Mouse (Mus musculus): ENCODE data around the gene Ctss. TPM values are rescaled to one million over a fixed set of nuclear protein-coding genes. Genes with fewer than 3 reads are reported as not detected.

The Ctss gene
- 28.9 and 32.4 TPM in 2 replicates for polyA plus RNA-seq (2015; fragmentation: Nextera tagmentation; extraction: Ambion mirVana)

- H3K9ac ChIP-seq (ENCODE audit: low read length): no peak within 1 kb of the TSS
- no peak within 1 kb of the TSS for H3K4me3 ChIP-seq (replicated peaks; ENCODE audit: low read length)
- 76% methylated on average over 8 of the region's 8 CpGs for WGBS
- no peaks in the 10 kb centered on the region for H3K27me3 ChIP-seq (ENCODE audit: control insufficient read depth, insufficient read depth, low read length)
- ATAC-seq (ENCODE audit: insufficient read depth, low FRiP score): no peak
- H3K27ac ChIP-seq (ENCODE audit: low read length): no peak within 1 kb of the TSS
- H3K4me2 ChIP-seq (ENCODE audit: low read depth, low read length): no peak within 1 kb of the TSS
- no peaks in the 10 kb centered on the region for H3K36me3 ChIP-seq (ENCODE audit: control insufficient read depth, insufficient read depth, low read length)
- H3K9me3 ChIP-seq (replicated peaks; ENCODE audit: control insufficient read depth, low read length): no peaks in the 10 kb centered on the region
- H3K4me1 ChIP-seq (ENCODE audit: control insufficient read depth, insufficient read depth, low read length): no peaks in the 10 kb centered on the region
These were observed at the start of gene Ctss for GRCm38 (mm10) chr3:95526622-95527211. Gene Ctss (plus strand): TSS chr3:95526786.

GRCm38 (mm10) chr3:95478966-95479365 lies 47.6 kb upstream of the Ctss start:
- no peak for ATAC-seq (ENCODE audit: insufficient read depth, low FRiP score)
- no peak overlapping the region for H3K27ac ChIP-seq (ENCODE audit: low read length)
- H3K9me3 ChIP-seq (replicated peaks; ENCODE audit: control insufficient read depth, low read length): no peaks in the 10 kb centered on the region
- H3K4me3 ChIP-seq (replicated peaks; ENCODE audit: low read length): no peak overlapping the region
- 89% methylated on average over 1 of the region's 1 CpGs for WGBS
- H3K4me1 ChIP-seq (ENCODE audit: control insufficient read depth, insufficient read depth, low read length): no peaks in the 10 kb centered on the region
- H3K4me2 ChIP-seq (ENCODE audit: low read depth, low read length): no peak overlapping the region
- peaks cover 25% of the 10 kb centered on the region for H3K36me3 ChIP-seq (ENCODE audit: control insufficient read depth, insufficient read depth, low read length)
- H3K27me3 ChIP-seq (ENCODE audit: control insufficient read depth, insufficient read depth, low read length): no peaks in the 10 kb centered on the region
- no peak overlapping the region for H3K9ac ChIP-seq (ENCODE audit: low read length)

GRCm38 (mm10) chr3:95486421-95486820 lies 40.2 kb upstream of the Ctss start:
- Histone ChIP-seq H3K4me2 (ENCODE audit: low read depth, low read length) (no peak overlapping the region), H3K27ac (ENCODE audit: low read length) (no peak overlapping the region), H3K9ac (ENCODE audit: low read length) (no peak overlapping the region), H3K9me3 (replicated peaks; ENCODE audit: control insufficient read depth, low read length) (no peaks in the 10 kb centered on the region), H3K4me3 (replicated peaks; ENCODE audit: low read length) (no peak overlapping the region), H3K27me3 (ENCODE audit: control insufficient read depth, insufficient read depth, low read length) (no peaks in the 10 kb centered on the region), H3K4me1 (ENCODE audit: control insufficient read depth, insufficient read depth, low read length) (no peaks in the 10 kb centered on the region), H3K36me3 (ENCODE audit: control insufficient read depth, insufficient read depth, low read length) (peaks cover 5% of the 10 kb centered on the region)
- no peak for ATAC-seq (ENCODE audit: insufficient read depth, low FRiP score)
- WGBS: 75% methylated on average over 2 of the region's 2 CpGs

- no peak overlapping the region for H3K4me3 ChIP-seq (replicated peaks; ENCODE audit: low read length)
- no peak overlapping the region for H3K4me2 ChIP-seq (ENCODE audit: low read depth, low read length)
- ATAC-seq (ENCODE audit: insufficient read depth, low FRiP score): no peak
- no peak overlapping the region for H3K9ac ChIP-seq (ENCODE audit: low read length)
- 82% methylated on average over 3 of the region's 3 CpGs for WGBS
- no peaks in the 10 kb centered on the region for H3K9me3 ChIP-seq (replicated peaks; ENCODE audit: control insufficient read depth, low read length)
- H3K36me3 ChIP-seq (ENCODE audit: control insufficient read depth, insufficient read depth, low read length): peaks cover 8% of the 10 kb centered on the region
- no peak overlapping the region for H3K27ac ChIP-seq (ENCODE audit: low read length)
- no peaks in the 10 kb centered on the region for H3K4me1 ChIP-seq (ENCODE audit: control insufficient read depth, insufficient read depth, low read length)
- H3K27me3 ChIP-seq (ENCODE audit: control insufficient read depth, insufficient read depth, low read length): no peaks in the 10 kb centered on the region
These were observed 37.9 kb upstream of the Ctss start for GRCm38 (mm10) chr3:95488679-95489078.

GRCm38 (mm10) chr3:95490238-95490637 lies 36.3 kb upstream of the Ctss start:
- no peak overlapping the region for H3K9ac ChIP-seq (ENCODE audit: low read length)
- H3K27ac ChIP-seq (ENCODE audit: low read length): no peak overlapping the region
- no peaks in the 10 kb centered on the region for H3K4me1 ChIP-seq (ENCODE audit: control insufficient read depth, insufficient read depth, low read length)
- no peak overlapping the region for H3K4me3 ChIP-seq (replicated peaks; ENCODE audit: low read length)
- WGBS: 96% methylated on average over 2 of the region's 2 CpGs
- no peak for ATAC-seq (ENCODE audit: insufficient read depth, low FRiP score)
- no peak overlapping the region for H3K4me2 ChIP-seq (ENCODE audit: low read depth, low read length)
- H3K36me3 ChIP-seq (ENCODE audit: control insufficient read depth, insufficient read depth, low read length): peaks cover 10% of the 10 kb centered on the region
- no peaks in the 10 kb centered on the region for H3K9me3 ChIP-seq (replicated peaks; ENCODE audit: control insufficient read depth, low read length)
- no peaks in the 10 kb centered on the region for H3K27me3 ChIP-seq (ENCODE audit: control insufficient read depth, insufficient read depth, low read length)

- no peak overlapping the region for H3K9ac ChIP-seq (ENCODE audit: low read length)
- no peak for ATAC-seq (ENCODE audit: insufficient read depth, low FRiP score)
- H3K36me3 ChIP-seq (ENCODE audit: control insufficient read depth, insufficient read depth, low read length): peaks cover 10% of the 10 kb centered on the region; the same call in 1 of the 2 replicates
- no peaks in the 10 kb centered on the region for H3K27me3 ChIP-seq (ENCODE audit: control insufficient read depth, insufficient read depth, low read length)
- 59% methylated on average over 6 of the region's 6 CpGs for WGBS
- peaks cover 5% of the 10 kb centered on the region; the same call in 1 of the 2 replicates for H3K4me1 ChIP-seq (ENCODE audit: control insufficient read depth, insufficient read depth, low read length)
- H3K27ac ChIP-seq (ENCODE audit: low read length): no peak overlapping the region
- H3K9me3 ChIP-seq (replicated peaks; ENCODE audit: control insufficient read depth, low read length): no peaks in the 10 kb centered on the region
- no peak overlapping the region for H3K4me3 ChIP-seq (replicated peaks; ENCODE audit: low read length)
- H3K4me2 ChIP-seq (ENCODE audit: low read depth, low read length): no peak overlapping the region
These were observed 32.2 kb upstream of the Ctss start for GRCm38 (mm10) chr3:95494342-95494741.

- ATAC-seq (ENCODE audit: insufficient read depth, low FRiP score): no peak
- Histone ChIP-seq H3K9ac (ENCODE audit: low read length) (no peak overlapping the region), H3K4me3 (replicated peaks; ENCODE audit: low read length) (no peak overlapping the region), H3K27ac (ENCODE audit: low read length) (no peak overlapping the region), H3K27me3 (ENCODE audit: control insufficient read depth, insufficient read depth, low read length) (no peaks in the 10 kb centered on the region), H3K4me1 (ENCODE audit: control insufficient read depth, insufficient read depth, low read length) (peaks cover 5% of the 10 kb centered on the region; the same call in 1 of the 2 replicates), H3K9me3 (replicated peaks; ENCODE audit: control insufficient read depth, low read length) (no peaks in the 10 kb centered on the region), H3K4me2 (ENCODE audit: low read depth, low read length) (no peak overlapping the region), H3K36me3 (ENCODE audit: control insufficient read depth, insufficient read depth, low read length) (peaks cover 5% of the 10 kb centered on the region; the same call in 1 of the 2 replicates)
- WGBS: 79% methylated on average over 2 of the region's 2 CpGs
These were observed 28.4 kb upstream of the Ctss start for GRCm38 (mm10) chr3:95498229-95498628.

- peak within 1 kb of the TSS; percentile 46; the same call in 1 of the 2 replicates for H3K27ac ChIP-seq (ENCODE audit: low read length)
- H3K4me3 ChIP-seq (replicated peaks; ENCODE audit: low read length): peak within 1 kb of the TSS; percentile 34
- H3K9ac ChIP-seq (ENCODE audit: low read length): peak within 1 kb of the TSS; percentile 46
- no peak for ATAC-seq (ENCODE audit: insufficient read depth, low FRiP score)
- H3K9me3 ChIP-seq (replicated peaks; ENCODE audit: control insufficient read depth, low read length): no peaks in the 10 kb centered on the region
- no peaks in the 10 kb centered on the region for H3K36me3 ChIP-seq (ENCODE audit: control insufficient read depth, insufficient read depth, low read length)
- 65% methylated on average over 7 of the region's 7 CpGs for WGBS
- peak within 1 kb of the TSS; percentile 45 for H3K4me2 ChIP-seq (ENCODE audit: low read depth, low read length)
- no peaks in the 10 kb centered on the region for H3K27me3 ChIP-seq (ENCODE audit: control insufficient read depth, insufficient read depth, low read length)
- H3K4me1 ChIP-seq (ENCODE audit: control insufficient read depth, insufficient read depth, low read length): peaks cover 5% of the 10 kb centered on the region; the same call in 1 of the 2 replicates
These were observed 27.6 kb upstream of the Ctss start, which contains the start of gene Ctsk for GRCm38 (mm10) chr3:95499024-95499423. Gene Ctsk (plus strand): TSS chr3:95499256.

- WGBS: 35% methylated on average over 10 of the region's 10 CpGs
- Histone ChIP-seq H3K9ac (ENCODE audit: low read length) (peak overlapping the region; percentile 46), H3K27me3 (ENCODE audit: control insufficient read depth, insufficient read depth, low read length) (no peaks in the 10 kb centered on the region), H3K27ac (ENCODE audit: low read length) (peak overlapping the region; percentile 46; the same call in 1 of the 2 replicates), H3K9me3 (replicated peaks; ENCODE audit: control insufficient read depth, low read length) (no peaks in the 10 kb centered on the region), H3K4me3 (replicated peaks; ENCODE audit: low read length) (peak overlapping the region; percentile 34), H3K4me2 (ENCODE audit: low read depth, low read length) (peak overlapping the region; percentile 45), H3K36me3 (ENCODE audit: control insufficient read depth, insufficient read depth, low read length) (no peaks in the 10 kb centered on the region), H3K4me1 (ENCODE audit: control insufficient read depth, insufficient read depth, low read length) (peaks cover 5% of the 10 kb centered on the region; the same call in 1 of the 2 replicates)
- ATAC-seq (ENCODE audit: insufficient read depth, low FRiP score): no peak
These were observed 27.0 kb upstream of the Ctss start for GRCm38 (mm10) chr3:95499496-95500140.

Data from stomach, embryonic 16.5 days (tissue).